Mouse (Mus musculus) ovary, postnatal 10 days (tissue): ENCODE measurements around the gene Zfp981.
"Not testable (repeated sequence)": the region's sequence is repeated elsewhere in the genome, so short reads cannot be mapped to it uniquely, and the experiment has no call there.

Experiments
- DNase-seq: peaks from one replicate; pipeline ENCODE4 v3.0.0; 2022; ENCODE audit warnings: low spot score

Zfp981 gene

DNA sequence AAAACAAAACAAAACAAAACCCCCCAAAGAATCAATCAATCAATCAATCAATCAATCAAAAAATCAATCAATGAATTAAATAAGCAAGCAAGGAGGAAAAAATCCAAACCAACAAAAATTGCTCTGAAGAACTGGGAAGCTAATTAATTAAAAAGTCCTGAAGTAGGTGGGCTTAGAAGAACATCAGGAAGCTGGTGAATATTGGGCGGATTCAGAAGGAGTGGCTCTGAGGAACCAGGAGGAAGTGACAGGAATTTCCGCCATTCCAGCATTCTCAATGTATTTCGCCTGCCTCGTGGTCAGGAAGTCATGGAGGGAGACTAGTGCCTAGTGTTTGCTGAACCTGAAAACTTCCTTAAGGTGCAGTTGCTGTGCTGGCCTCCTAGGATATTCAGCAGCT is at the start of gene Zfp981:
Zfp981 (plus strand) TSS at position 301 of the 400 bp plus-strand sequence.
- not testable (repeated sequence) for DNase-seq

- DNase-seq = not testable (repeated sequence)
Observed at GRCm38 (mm10) chr4:146452576-146452975, 49.3 kb upstream of the Zfp981 start.

GRCm38 (mm10) chr4:146454170-146454569 is 47.7 kb upstream of the Zfp981 start:
- DNase-seq = not testable (repeated sequence)

DNA sequence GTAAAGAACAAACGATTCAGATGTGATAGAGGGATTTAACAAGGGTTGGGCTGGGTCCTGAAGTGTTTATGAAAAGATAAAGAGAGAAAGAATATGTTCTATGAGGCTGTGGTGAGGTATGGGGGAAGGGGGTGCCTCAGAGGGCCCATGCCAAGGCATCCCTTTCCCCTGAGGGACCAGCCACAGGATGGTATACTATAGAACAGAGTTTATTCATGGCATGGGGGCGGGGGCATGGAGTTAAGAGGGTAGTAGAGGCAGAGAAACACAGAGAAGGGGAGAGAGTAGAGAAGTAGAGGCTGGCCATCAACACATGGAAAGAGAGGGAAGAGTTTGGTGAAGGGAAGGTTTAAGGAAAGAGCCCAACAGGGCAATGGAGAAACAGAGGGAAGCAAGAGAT is 46.9 kb upstream of the Zfp981 start:
- DNase-seq = no peak

- DNase-seq = no peak
Observed at GRCm38 (mm10) chr4:146455321-146455721, 46.5 kb upstream of the Zfp981 start.

DNA sequence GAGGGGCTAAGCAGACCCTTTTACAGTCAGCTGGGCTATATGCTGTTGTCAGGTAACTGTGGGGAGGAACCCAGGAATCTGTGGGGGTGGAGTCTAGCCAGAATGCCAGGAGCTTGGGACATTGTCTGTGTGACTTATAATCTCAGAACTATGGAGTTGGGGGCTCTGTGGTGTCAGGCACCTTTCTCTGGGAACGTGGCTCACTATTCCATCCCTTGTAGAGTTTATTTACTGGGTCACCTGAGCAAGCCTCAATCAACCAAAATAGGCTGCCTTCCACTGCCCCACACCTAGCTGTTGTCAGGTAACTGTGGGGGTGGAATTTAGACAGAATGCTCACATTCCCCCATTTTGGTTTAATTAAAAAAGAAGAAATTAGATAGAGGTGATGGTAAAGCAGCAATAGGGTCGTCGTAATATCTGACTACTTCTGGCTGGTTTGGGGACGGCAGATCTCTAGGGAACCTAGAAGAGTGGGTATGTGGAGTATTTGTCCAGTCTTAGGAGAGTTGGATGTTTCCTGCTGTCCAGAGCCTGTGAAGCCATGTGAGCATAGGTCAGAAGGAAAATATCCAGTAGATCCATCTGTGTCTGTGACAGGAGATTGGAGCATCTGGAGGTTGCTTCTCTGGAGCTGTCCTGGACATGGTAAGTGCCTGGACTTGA is 45.6 kb upstream of the Zfp981 start:
- no peak for DNase-seq

DNA sequence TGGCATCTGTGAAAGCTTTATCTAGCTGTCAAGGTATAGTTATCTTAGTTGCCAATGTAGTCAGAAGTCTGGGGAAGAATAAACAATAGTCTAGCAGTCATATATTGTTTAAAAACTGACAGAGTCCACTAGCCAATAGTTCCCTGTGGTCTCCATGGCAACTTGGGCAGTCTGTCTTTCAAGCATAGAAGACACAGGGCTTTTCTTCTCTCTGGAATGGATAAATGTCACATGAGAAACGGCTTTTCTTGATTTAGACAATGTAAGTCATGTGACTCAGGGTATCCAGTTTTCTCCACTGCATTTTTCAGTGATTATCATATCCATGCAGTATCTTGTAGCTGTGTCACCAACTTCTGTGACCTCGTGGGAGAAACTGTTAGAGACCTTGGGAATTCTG is 44.7 kb upstream of the Zfp981 start:
- DNase-seq = no peak

DNA sequence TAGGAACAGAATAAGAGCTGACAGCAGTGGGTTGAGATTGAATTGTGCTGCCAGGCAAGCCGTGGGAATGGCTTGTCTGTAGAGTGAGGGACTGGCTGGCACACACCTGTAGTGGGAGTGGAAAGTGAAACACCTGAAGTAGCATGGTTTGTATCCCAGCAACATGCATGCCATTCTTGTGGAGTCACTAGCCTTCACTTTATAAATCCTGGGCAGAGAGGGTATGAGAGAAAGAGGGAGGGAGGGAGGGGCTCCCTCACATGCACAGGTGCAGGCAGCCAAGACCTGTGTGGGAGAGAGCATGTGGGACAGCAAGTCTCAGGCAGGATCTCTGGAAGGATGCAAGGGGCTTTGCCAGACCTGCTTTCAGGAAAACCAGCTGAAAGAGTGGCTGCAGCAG is 44.1 kb upstream of the Zfp981 start:
- no peak for DNase-seq

GRCm38 (mm10) chr4:146459822-146460221 is 42.0 kb upstream of the Zfp981 start:
- DNase-seq = not testable (repeated sequence)

DNA sequence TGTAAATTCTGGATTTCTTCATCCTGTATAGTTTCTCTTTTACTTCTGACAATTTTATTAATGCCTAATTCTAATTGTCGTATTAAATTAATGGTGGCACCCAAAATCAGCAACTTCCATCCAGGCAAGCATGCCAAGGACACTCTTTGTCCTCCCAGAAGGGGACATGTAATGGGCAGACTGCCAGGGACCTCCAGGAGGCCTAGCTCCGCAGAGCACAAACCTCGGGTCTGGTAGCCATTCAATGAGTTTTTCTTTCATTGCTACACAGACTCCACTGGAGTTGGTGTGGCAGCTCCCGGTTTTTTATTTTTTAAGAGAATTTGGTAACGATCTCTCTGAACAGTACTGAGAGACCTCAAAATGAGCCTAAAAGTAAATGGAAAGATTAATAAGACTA is 41.1 kb upstream of the Zfp981 start:
- DNase-seq = not testable (repeated sequence)

DNA sequence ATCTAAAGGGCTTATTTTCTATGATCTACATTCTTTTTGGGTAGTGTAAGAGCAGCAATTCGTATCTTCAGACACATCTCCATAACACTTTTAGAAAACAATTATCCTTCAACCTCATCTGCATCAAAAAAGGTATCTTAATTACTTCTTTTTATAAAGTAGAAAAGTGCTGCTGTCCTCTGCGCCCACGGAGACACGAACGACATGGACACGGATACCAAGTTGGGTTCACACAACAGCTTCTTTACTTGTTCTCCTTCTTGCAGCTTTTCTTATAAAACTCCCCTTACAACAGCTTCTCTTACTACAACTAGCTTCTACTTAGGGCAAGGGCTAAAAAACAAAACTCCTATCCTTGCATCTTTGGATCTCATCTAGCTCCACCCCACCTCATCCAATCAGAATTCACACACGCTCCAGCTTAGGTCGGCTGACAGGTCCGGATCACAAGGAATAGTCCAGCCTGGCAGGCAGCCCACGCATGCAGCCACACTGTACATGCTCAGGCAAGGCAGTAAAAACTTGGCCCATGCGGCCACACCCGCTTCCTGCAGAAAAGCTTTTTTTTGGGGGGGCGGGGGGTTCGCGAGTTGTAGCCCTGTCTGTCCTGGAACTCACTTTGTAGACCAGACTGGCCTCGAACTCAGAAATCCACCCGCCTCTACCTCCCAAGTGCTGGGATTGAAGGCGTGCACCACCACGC is 38.0 kb upstream of the Zfp981 start:
- DNase-seq = not testable (repeated sequence)

DNA sequence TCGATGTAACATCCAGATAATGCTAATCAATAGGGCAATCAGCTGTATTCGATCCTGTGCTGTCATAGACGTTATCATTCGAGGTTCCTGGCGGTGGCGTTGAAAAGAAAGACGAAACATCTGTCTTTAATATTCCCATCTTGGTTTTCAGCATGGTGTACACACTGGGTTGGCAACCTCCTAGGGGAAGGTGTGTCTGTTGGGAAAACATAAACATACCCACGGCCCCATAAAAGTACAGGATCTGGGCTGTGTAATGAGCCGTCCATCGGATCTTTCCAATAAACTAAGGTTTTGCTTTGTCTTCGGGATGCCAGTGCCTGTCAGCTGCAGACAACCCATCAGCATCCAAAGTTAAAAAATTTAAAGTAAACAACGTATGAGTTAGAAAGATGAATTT is 31.8 kb upstream of the Zfp981 start:
- DNase-seq = not testable (repeated sequence)

- DNase-seq = not testable (repeated sequence)
Observed at GRCm38 (mm10) chr4:146474181-146474580, 27.6 kb upstream of the Zfp981 start.

GRCm38 (mm10) chr4:146474716-146475676 is 26.8 kb upstream of the Zfp981 start:
- DNase-seq = not testable (repeated sequence)

DNA sequence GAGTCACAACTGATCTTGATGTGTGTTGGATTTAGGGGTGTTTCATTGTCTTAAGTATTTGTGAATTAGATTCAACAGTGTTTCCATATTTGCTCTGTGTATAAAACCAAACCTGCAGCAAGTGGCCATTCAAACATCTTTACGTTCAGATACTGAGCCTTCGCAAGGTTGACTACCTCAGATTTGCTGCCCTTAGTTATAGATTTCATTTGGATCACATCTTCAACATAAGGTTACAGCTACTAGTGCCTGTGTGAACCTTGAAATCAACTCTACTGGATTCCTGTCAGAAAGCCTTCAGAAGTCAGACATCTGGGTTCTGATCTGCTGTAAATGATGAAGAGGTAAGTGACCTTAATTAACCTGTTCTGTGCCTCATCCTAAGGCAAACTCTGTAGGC is 25.6 kb upstream of the Zfp981 start:
- not testable (repeated sequence) for DNase-seq

GRCm38 (mm10) chr4:146476959-146477358 is 24.9 kb upstream of the Zfp981 start:
- DNase-seq = not testable (repeated sequence)

- DNase-seq = not testable (repeated sequence)
Observed at GRCm38 (mm10) chr4:146480376-146481096, 21.3 kb upstream of the Zfp981 start.

DNA sequence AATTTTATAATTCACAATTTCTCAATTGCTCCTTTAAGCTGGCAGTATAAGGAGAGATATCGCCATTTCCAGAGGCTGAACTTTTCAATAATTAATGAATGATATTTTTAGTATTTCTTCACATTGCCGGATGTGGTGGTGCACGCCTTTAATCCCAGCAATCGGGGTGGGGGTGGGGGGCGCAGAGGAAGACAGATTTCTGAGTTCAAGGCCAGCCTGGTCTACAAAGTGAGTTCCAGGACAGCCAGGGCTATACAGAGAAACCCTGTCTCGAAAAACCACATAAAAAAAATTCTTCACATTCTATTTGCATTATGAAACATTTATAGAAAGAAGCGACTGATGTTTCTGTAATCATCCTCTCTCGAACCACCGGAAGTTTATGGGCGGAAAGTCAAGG is 19.3 kb upstream of the Zfp981 start:
- DNase-seq = not testable (repeated sequence)

- not testable (repeated sequence) for DNase-seq
Observed at GRCm38 (mm10) chr4:146483571-146484280, 18.1 kb upstream of the Zfp981 start.

- not testable (repeated sequence) for DNase-seq
Observed at GRCm38 (mm10) chr4:146484676-146485075, 17.2 kb upstream of the Zfp981 start.
